Mouse (Mus musculus) neural tube, embryonic 12.5 days (tissue): ENCODE results near the gene Bptf. TPM values are rescaled to one million over a fixed set of nuclear protein-coding genes. Genes with fewer than 3 reads are reported as not detected.
"Not testable (repeated sequence)": the region's sequence is repeated elsewhere in the genome, so short reads cannot be mapped to it uniquely, and the experiment has no call there.

Experiments used
- ATAC-seq: fragments of 200-750 bp; cut with Nextera tagmentation; 2 replicates; pipeline ENCODE4 v1.8.0; 2017; ENCODE audit warnings: low read depth, mild to moderate bottlenecking, moderate TSS enrichment, moderate library complexity; ENCODE audit not compliant: low FRiP score
- H3K27ac ChIP-seq: fragments of 300-500 bp; sonication (generic); 2 replicates; pipeline ENCODE4 v1.5.1; 2016
- H3K27me3 ChIP-seq: fragments of 300-500 bp; sonication (generic); replicated peaks from 2 replicates; pipeline ENCODE4 v1.6.1; 2016; ENCODE audit warnings: mild to moderate bottlenecking
- H3K36me3 ChIP-seq: fragments of 300-500 bp; sonication (generic); 2 replicates; pipeline ENCODE4 v1.6.1; 2016; ENCODE audit warnings: mild to moderate bottlenecking
- H3K4me1 ChIP-seq: fragments of 300-500 bp; sonication (generic); 2 replicates; pipeline ENCODE4 v1.6.1; 2016
- H3K4me2 ChIP-seq: fragments of 300-500 bp; sonication (generic); replicated peaks from 2 replicates; pipeline ENCODE4 v1.6.1; 2016; ENCODE audit warnings: mild to moderate bottlenecking
- H3K4me3 ChIP-seq: fragments of 300-500 bp; sonication (generic); 2 replicates; pipeline ENCODE4 v1.5.1; 2016
- H3K9ac ChIP-seq: fragments of 300-500 bp; sonication (generic); 2 replicates; pipeline ENCODE4 v1.6.1; 2016; ENCODE audit warnings: mild to moderate bottlenecking
- H3K9me3 ChIP-seq: fragments of 300-500 bp; sonication (generic); 2 replicates; pipeline ENCODE4 v1.6.1; 2016; ENCODE audit warnings: mild to moderate bottlenecking
- WGBS: fragments of 180-500 bp; shearing (Covaris S2); methylation state at CpG from one replicate; pipeline ENCODE4 v1.1.7; 2016; 5-methylcytosine and 5-hydroxymethylcytosine counted together
- polyA plus RNA-seq: library from polyadenylated mRNA; unstranded; fragments of >200 nt; fragmentation: Nextera tagmentation; extraction: Ambion mirVana; gene quantifications from 2 replicates; pipeline ENCODE4 v1.2.1, GENCODE M21; 2016

The Bptf gene
- polyA plus RNA-seq, 1 experiment from 2014 or later = 35.6 TPM

GRCm38 (mm10) chr11:107083480-107083879, 48.4 kb downstream of the Bptf start:
- Histone ChIP-seq H3K27ac (no peak overlapping the region), H3K9me3 (no peaks in the 10 kb centered on the region), H3K27me3 (no peaks in the 10 kb centered on the region), H3K4me1 (no peaks in the 10 kb centered on the region), H3K36me3 (peaks cover 40% of the 10 kb centered on the region), H3K4me3 (no peak overlapping the region), H3K4me2 (no peak overlapping the region), H3K9ac (no peak overlapping the region)
- no peak for ATAC-seq
- 87% methylated on average over 5 of the region's 5 CpGs for WGBS

DNA sequence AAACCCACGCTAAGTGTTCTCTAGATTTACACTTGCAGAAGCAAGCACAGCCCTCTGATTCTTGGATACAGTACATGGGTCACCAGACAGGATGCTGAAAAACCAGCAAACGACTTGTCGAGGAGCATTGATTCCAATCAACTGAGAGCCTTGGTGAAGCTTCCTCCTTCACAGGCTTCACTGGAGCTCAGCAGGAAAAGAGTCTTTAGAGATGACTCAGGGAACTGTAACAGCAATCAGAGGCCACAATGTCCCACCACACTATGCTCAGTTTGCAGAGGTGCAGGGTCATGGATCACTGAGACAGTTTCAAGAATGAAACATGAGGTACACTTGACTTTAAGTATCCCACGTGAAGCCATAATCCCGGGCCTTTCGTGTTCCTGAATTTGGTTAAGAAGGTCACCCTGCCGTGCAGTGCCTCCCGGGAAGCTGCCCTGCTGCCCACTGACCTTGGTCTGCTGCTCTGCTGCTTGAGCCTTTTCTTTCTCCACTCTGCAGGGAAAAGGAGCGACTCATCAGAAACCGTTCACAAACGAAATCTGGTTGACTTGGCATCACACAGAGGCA, 66.6 kb downstream of the Bptf start:
- no peaks in the 10 kb centered on the region for H3K4me1 ChIP-seq
- H3K9me3 ChIP-seq = no peaks in the 10 kb centered on the region
- no peak overlapping the region for H3K9ac ChIP-seq
- no peak overlapping the region for H3K27ac ChIP-seq
- ATAC-seq = no peak
- no peak overlapping the region for H3K4me3 ChIP-seq
- WGBS = 94% methylated on average over 11 of the region's 11 CpGs
- H3K4me2 ChIP-seq = no peak overlapping the region
- H3K36me3 ChIP-seq = peaks cover 87% of the 10 kb centered on the region
- H3K27me3 ChIP-seq = no peaks in the 10 kb centered on the region

GRCm38 (mm10) chr11:107064590-107064989, 67.3 kb downstream of the Bptf start:
- Histone ChIP-seq H3K4me1 (no peaks in the 10 kb centered on the region), H3K27me3 (no peaks in the 10 kb centered on the region), H3K9ac (no peak overlapping the region), H3K27ac (no peak overlapping the region), H3K4me2 (no peak overlapping the region), H3K4me3 (no peak overlapping the region), H3K9me3 (no peaks in the 10 kb centered on the region), H3K36me3 (peaks cover 85% of the 10 kb centered on the region)
- no peak for ATAC-seq
- 98% methylated on average over 1 of the region's 1 CpGs for WGBS

- no peak overlapping the region for H3K4me3 ChIP-seq
- no peak overlapping the region for H3K27ac ChIP-seq
- H3K9ac ChIP-seq = no peak overlapping the region
- no peaks in the 10 kb centered on the region for H3K27me3 ChIP-seq
- no peak for ATAC-seq
- no peaks in the 10 kb centered on the region for H3K9me3 ChIP-seq
- WGBS = 97% methylated on average over 3 of the region's 3 CpGs
- H3K36me3 ChIP-seq = peaks cover 93% of the 10 kb centered on the region
- H3K4me1 ChIP-seq = no peaks in the 10 kb centered on the region
- H3K4me2 ChIP-seq = no peak overlapping the region
Observed at GRCm38 (mm10) chr11:107063067-107063466, 68.9 kb downstream of the Bptf start.

GRCm38 (mm10) chr11:107060941-107061340, 71.0 kb downstream of the Bptf start:
- WGBS = 87% methylated on average over 1 of the region's 1 CpGs
- no peaks in the 10 kb centered on the region for H3K9me3 ChIP-seq
- no peaks in the 10 kb centered on the region for H3K27me3 ChIP-seq
- H3K36me3 ChIP-seq = peaks cover 90% of the 10 kb centered on the region
- no peak overlapping the region for H3K27ac ChIP-seq
- no peaks in the 10 kb centered on the region for H3K4me1 ChIP-seq
- H3K9ac ChIP-seq = no peak overlapping the region
- no peak overlapping the region for H3K4me2 ChIP-seq
- no peak for ATAC-seq
- no peak overlapping the region for H3K4me3 ChIP-seq

- H3K4me1 ChIP-seq, H3K4me2 ChIP-seq, ATAC-seq, H3K9ac ChIP-seq, H3K9me3 ChIP-seq, H3K4me3 ChIP-seq, H3K27ac ChIP-seq, H3K27me3 ChIP-seq: not testable (repeated sequence)
- WGBS = 96% methylated on average over 3 of the region's 3 CpGs
- peaks cover 90% of the 10 kb centered on the region for H3K36me3 ChIP-seq
Observed at GRCm38 (mm10) chr11:107059634-107060033, 72.3 kb downstream of the Bptf start.

- ATAC-seq = no peak
- H3K4me2 ChIP-seq = no peak overlapping the region
- WGBS = 94% methylated on average over 6 of the region's 6 CpGs
- H3K4me3 ChIP-seq = no peak overlapping the region
- H3K4me1 ChIP-seq = no peaks in the 10 kb centered on the region
- no peaks in the 10 kb centered on the region for H3K27me3 ChIP-seq
- peaks cover 93% of the 10 kb centered on the region for H3K36me3 ChIP-seq
- H3K9ac ChIP-seq = no peak overlapping the region
- H3K27ac ChIP-seq = no peak overlapping the region
- H3K9me3 ChIP-seq = no peaks in the 10 kb centered on the region
Observed at GRCm38 (mm10) chr11:107057391-107057790, 74.5 kb downstream of the Bptf start.

- H3K36me3 ChIP-seq = peaks cover 82% of the 10 kb centered on the region
- H3K27me3 ChIP-seq = no peaks in the 10 kb centered on the region
- no peaks in the 10 kb centered on the region for H3K4me1 ChIP-seq
- H3K4me3 ChIP-seq = no peak overlapping the region
- 95% methylated on average over 6 of the region's 6 CpGs for WGBS
- H3K9me3 ChIP-seq = no peaks in the 10 kb centered on the region
- no peak for ATAC-seq
- no peak overlapping the region for H3K9ac ChIP-seq
- no peak overlapping the region for H3K27ac ChIP-seq
- no peak overlapping the region for H3K4me2 ChIP-seq
Observed at GRCm38 (mm10) chr11:107054870-107055269, 77.1 kb downstream of the Bptf start.

GRCm38 (mm10) chr11:107046766-107047620, 84.9 kb downstream of the Bptf start:
- 91% methylated on average over 15 of the region's 15 CpGs for WGBS

GRCm38 (mm10) chr11:107045546-107045945, 86.4 kb downstream of the Bptf start:
- H3K9ac ChIP-seq = no peak overlapping the region
- H3K4me3 ChIP-seq = no peak overlapping the region
- H3K27ac ChIP-seq = no peak overlapping the region
- no peaks in the 10 kb centered on the region for H3K27me3 ChIP-seq
- no peaks in the 10 kb centered on the region for H3K9me3 ChIP-seq
- no peaks in the 10 kb centered on the region for H3K4me1 ChIP-seq
- H3K36me3 ChIP-seq = peaks cover 50% of the 10 kb centered on the region
- ATAC-seq = no peak
- 96% methylated on average over 4 of the region's 4 CpGs for WGBS
- no peak overlapping the region for H3K4me2 ChIP-seq

More at GRCm38 (mm10) chr11:107046766-107047620, 84.9 kb downstream of the Bptf start:
- Histone ChIP-seq H3K4me1 (no peaks in the 10 kb centered on the region), H3K27ac (no peak overlapping the region), H3K4me2 (no peak overlapping the region), H3K9me3 (no peaks in the 10 kb centered on the region), H3K36me3 (peaks cover 45% of the 10 kb centered on the region), H3K4me3 (no peak overlapping the region), H3K27me3 (no peaks in the 10 kb centered on the region), H3K9ac (no peak overlapping the region)
- no peak for ATAC-seq

DNA sequence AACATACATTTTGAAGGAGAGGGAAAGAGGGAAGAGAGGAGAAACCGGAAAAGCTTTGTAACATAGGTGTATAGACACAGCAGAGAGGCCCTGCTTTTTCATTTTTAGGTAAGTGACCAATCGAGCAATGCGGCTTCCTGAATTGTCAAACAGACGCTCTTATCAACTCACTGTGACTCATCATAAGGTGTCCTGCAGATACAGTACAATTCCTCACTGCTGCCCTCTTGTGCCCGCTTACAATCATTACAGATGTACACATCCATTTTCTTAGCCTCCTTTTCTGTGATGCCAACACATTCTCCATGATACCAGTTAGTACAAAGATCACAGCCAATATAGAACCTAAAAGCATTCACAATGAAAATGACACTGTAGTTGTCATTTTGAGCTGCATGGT, 87.6 kb downstream of the Bptf start:
- Histone ChIP-seq H3K27me3 (no peaks in the 10 kb centered on the region), H3K27ac (no peak overlapping the region), H3K4me1 (no peaks in the 10 kb centered on the region), H3K36me3 (peaks cover 61% of the 10 kb centered on the region), H3K9me3 (no peaks in the 10 kb centered on the region), H3K4me3 (no peak overlapping the region), H3K9ac (no peak overlapping the region), H3K4me2 (no peak overlapping the region)
- no peak for ATAC-seq
- WGBS = 65% methylated on average over 5 of the region's 5 CpGs

GRCm38 (mm10) chr11:107043361-107043760, 88.6 kb downstream of the Bptf start:
- H3K9me3 ChIP-seq = no peaks in the 10 kb centered on the region
- no peak for ATAC-seq
- H3K36me3 ChIP-seq = peaks cover 70% of the 10 kb centered on the region
- no peak overlapping the region for H3K4me2 ChIP-seq
- 95% methylated on average over 11 of the region's 11 CpGs for WGBS
- no peak overlapping the region for H3K9ac ChIP-seq
- no peak overlapping the region for H3K4me3 ChIP-seq
- no peak overlapping the region for H3K27ac ChIP-seq
- no peaks in the 10 kb centered on the region for H3K4me1 ChIP-seq
- H3K27me3 ChIP-seq = no peaks in the 10 kb centered on the region

DNA sequence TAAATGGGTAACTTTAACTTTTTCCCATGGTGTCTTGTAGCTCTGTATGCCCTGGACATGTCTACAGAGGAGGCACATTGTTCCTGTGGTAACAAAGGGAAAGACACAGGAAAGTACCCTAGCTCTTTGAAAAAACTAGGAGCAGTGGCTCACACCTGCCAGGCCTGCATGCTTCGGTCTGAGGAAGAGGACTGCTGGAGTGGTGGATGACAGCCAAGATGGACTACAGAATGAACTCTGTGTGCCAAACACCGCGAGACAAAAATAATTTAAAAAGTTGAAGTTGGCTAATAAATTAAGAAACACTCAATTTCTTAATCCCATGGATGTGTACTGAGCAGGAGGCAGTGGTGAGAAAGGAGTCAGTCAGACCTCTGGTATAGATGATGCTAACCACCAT, 90.5 kb downstream of the Bptf start:
- WGBS = 94% methylated on average over 3 of the region's 3 CpGs
- Histone ChIP-seq H3K4me2 (no peak overlapping the region), H3K9ac (no peak overlapping the region), H3K27ac (no peak overlapping the region), H3K4me1 (no peaks in the 10 kb centered on the region), H3K4me3 (no peak overlapping the region), H3K27me3 (no peaks in the 10 kb centered on the region), H3K9me3 (no peaks in the 10 kb centered on the region), H3K36me3 (peaks cover 67% of the 10 kb centered on the region)
- ATAC-seq = no peak
